Mouse (Mus musculus) kidney, postnatal 25 days (tissue): ENCODE measurements around the gene Art2b.
"Not testable (repeated sequence)": the region's sequence is repeated elsewhere in the genome, so short reads cannot be mapped to it uniquely, and the experiment has no call there.

Experiments used
- DNase-seq, 2 experiments: peaks; one replicate each; pipeline ENCODE4 v3.0.0; 2021; ENCODE audit warnings: mixed read lengths in 2 of 2

Gene Art2b

DNA sequence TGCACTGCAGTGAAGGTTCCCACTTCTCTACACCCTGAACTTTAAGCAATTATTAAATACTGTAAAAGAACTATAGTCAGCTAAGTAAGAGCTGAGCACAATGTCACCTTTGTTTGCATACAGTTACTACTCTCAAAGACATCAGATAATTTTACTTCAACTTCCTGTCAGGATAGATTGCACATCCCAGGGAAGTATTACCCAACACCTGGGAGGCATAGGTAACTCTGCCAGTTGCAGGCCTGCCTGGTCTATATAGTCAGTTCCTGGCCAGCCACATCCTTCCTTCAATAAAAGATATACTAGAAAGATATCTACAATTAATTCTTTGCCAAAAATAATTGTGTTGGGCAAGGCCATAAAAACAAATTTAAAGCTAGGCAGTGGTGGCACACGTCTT, 28.0 kb downstream of the Art2b start:
- DNase-seq: no peak

DNA sequence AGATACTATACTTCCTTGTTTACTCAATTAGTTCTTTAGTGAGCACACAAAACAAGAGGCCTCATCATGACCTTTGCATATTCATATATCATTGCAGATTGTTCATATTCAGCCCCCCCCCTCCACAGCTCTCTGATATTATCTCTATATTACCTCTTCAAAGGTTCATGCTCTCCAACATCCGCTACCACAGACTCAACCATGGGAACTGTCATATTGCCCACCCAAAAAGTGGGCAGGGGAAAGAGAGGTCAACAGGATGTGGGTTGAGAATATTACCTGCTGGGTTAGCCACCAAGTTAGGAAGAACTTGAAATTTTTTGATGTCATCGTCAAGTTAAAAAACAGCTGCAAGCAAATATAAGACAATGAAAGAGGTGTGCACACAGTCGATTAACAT, 29.9 kb downstream of the Art2b start:
- not testable (repeated sequence) for DNase-seq

DNA sequence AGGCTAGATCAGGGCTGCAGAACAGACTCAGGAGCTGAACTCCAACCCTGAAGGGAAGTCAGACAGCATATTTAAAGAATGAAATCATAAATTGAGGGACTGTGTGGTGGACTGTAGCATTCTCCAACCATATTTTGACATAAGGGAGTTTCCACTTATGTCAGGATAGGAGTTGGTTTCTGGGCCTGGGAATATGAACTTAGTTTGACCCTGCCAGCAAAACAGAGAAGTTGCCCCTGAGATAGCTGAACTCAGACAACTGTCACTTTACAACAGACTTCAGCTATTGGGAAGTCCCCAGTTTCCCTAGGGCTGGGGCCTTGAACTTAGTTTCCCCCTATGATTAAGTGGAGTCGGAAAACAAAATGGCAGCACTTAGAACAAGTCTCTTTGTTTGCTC, 33.9 kb downstream of the Art2b start:
- no peak for DNase-seq

DNA sequence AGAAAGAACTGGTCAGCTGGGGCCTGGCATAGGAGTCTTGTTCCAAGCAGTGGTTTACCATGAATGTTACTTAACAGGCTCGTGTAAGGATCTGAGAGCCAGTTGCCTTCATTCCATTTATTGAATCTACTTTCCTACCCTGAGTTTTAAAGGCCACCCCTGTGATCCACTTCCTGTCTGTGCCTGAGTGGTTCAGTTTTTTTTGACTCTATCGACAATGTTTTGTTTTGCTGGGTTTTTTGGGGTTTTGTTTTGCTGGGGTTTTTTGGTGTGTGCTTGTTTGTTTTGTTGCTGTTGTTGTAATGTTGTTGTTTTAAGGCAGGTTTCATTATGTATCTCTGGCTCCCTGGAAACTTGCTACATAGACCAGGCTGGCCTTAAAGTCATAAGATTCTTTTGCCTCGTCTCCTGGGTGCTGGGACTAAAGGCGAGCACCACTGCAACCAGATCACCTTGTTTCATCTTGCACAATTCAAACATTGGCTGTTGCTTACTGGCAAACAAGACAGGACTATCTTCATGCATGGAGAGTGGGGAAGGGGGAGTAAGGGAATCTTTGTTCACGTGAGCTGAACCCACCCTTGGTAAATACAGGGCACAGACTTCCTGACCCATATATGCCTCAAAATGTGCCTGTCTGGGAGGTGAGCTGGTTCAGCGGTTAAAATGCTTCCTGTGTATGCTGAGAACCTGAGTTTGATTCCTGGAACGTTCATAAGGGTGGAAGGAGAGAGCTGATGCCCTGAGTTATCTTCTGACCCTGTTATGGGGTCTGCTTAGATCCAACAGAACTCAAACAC, 34.5 kb downstream of the Art2b start:
- no peak for DNase-seq

DNA sequence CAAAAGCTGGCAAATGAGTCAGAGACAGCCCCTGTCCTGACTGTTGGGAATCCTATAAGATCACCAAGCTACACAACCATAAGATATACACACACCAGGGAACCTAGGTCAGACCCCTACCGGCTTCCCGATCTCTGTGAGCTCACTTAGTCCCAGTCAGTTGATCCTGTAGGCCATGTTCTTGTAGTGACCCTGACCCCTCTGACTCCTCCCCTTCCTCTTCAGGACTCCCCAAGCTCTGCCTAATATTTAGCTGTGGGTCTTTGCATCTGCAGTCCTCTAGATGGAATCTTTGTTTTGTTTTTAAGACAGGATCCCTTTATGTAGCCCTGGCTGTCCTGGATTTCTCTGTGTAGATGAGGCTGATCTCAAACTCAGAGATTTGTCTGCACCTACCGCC, 36.1 kb downstream of the Art2b start:
- no peak for DNase-seq

DNA sequence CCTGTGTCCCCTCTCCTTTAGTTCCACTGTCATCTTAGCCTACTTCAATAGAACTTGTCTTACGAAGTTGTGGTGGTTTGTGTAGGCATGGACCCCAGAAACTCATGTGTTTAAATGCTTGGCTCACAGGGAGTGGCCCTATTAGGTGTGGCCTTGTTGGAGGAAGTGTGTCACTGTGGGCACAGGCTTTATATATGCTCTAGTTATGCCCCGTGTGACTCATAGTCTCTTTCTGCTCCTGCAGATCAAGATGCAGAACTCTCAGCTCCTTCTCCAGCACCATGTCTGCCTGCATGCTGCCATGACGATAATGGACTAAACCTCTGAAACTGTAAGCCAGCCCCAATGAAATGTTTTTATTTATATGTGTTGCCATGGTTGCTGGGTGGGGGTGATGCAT, 37.7 kb downstream of the Art2b start:
- no peak for DNase-seq

DNA sequence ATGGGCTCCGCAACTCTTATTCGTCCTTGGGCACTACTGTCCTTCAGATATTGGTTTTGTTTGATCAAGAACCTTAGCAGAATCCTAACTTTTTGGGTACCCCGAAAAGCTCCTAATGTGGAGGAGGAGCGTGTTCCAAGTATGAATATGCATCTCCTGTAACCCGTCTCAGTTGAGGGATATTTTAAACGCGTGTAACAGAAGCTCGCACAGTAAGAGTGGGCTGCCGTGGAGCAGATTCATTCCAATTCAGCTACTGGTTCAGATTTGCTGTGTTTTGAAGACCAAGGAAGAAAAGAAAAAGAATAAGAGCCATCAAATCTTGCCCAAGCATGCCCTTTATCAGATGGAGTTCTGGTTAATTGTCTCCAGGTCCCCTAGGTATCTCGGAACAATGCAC, 43.7 kb downstream of the Art2b start:
- DNase-seq: no peak

DNA sequence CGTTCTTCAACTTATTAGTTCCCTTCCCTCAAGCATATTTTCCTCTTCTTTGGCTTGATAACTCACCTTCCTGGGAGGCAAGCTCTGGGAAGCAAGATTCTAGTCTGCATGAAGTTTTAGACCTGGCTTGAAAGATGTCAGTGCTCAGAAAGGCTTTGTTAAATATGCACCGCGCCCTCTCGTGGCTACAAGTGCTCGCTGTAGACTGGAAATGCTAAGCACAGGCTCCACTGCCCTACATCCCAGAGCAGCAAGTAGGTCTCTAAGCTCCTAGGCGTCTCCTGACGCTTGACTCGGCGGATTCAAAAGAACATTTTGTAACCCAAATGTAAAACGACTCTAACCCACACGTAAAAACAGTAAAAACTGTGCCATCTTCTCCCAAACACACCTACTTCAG, 44.3 kb downstream of the Art2b start:
- peak; percentile 82 to 87 for DNase-seq

DNA sequence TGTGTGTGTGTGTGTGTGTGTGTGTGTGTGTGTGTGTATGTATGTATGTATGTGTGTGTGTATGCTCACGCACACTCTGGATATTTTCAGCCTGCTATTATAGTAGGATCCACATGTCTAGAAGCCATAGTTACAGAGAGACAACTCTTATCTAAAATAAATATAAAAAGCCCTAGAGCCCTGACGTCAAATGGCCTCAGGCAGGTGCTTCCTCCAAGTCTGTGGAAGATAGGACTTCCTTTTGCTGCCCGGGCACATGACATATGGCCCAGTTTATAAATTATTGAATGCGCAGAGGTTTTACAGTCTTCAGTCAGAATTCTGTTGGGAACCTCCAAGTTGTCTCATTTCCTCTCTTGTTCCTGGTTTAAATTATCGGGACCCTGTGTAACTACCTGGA, 44.7 kb downstream of the Art2b start:
- no peak for DNase-seq

DNA sequence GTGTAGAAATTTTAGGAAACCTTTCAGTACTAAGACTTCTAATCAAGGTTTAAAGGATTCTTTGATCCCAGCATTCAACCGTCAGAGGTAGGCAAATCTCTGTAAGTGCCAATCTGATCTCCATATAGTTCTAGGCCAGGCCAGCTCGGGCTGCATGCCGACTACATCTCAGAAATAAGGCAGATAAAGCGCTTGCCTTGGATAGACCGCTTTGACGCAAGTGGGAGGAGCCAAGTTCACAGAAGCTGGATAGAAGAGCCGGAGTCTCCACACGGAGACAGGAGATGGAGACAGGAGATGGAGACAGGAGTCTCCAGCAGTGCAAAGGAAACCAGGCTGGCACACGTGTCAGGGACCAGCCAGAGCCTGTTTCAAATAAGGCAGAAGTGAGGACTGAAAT, 45.6 kb downstream of the Art2b start:
- no peak for DNase-seq

DNA sequence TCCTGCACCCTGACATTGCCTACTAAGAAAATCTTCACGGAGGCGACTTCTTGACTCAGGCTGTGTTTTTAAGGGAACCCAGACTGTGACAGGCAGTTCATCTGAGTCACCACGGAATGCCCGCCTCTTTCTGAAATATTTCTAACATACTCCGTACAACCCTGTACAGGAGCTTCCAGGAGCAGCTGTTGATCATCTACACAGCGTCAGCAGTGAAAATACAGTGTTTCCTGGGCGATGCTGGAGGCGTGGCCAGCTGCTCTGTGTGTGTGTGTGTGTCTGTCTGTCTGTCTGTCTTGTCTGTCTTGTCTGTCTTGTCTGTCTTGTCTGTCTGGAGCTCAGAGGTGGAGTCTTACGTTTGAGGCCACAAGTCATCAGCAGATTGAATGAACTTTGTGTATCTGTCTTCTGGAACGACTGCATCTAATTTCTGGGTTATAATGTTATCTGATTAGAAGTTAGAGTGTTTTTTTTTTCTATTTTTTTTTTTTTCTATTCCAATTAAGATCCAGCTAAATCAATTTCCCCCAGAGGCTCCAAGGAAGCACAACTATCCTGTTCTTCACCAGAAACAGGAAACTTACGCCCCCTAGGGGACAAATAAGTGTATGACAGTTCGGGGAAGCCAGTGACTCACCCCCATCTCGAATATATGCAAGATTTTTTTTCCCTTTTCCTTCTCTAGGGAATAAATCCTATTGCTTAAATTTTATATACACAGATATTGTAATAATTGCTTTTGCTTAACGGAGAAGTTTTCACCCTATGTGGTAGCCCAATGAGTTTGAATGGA, 47.1 kb downstream of the Art2b start:
- DNase-seq: peak in 1 of 2 experiments; percentile 35

DNA sequence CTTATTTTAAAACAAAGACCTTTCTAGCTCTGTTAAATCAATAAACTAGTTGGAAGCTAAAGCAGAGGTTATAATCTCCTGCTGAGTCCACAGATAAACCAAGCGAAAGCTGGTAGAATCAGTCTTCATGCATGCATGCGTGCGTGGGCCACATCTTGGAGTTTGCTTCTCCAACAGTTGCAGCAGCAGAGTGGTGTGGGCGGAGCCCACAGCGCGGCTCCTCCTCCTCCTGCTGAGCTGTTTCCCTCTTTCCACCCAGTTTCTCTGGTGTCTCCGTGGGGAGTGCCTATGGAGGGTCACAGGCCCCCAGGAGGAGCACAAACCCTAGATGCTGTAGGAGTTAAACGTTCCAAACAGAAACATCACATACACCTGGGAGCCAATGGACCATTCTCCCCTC, 47.9 kb downstream of the Art2b start:
- DNase-seq: no peak

DNA sequence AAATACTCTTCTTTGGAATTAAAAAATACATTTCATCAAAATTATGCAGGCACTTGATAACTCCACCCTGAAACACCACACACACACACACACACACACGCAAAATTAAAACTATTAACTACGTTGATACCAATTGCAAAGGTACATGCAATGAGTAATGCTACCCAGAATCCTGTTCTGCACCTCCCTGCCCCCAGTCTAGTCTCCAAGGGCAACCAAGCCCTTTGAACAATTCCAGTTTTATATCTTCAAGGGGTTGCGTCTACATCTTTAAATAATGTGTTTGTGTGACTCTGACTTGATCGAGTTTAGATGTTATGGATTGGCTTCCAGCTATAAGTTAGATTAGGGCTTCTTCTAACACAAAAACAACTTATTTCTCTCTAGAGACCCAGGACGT, 49.9 kb downstream of the Art2b start:
- no peak for DNase-seq

DNA sequence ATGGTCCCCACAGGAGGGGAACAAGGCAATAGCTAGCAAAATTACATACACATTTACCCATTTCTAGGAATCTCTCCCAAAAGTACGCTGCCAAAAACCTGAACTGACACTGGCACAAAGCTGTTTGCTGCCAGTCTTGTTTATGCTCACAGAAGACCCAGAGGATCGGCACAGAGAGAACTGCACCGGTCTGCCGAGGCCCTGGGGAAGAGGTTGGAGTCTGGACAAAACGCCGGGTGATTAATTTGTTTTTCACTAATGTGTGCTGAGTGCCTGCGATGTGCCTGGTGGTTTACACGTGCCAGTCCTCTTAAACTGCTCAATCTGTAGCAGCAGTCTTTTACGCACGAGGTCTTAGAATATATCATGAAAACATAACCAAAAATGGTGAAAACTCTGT, 50.3 kb downstream of the Art2b start:
- DNase-seq: no peak

DNA sequence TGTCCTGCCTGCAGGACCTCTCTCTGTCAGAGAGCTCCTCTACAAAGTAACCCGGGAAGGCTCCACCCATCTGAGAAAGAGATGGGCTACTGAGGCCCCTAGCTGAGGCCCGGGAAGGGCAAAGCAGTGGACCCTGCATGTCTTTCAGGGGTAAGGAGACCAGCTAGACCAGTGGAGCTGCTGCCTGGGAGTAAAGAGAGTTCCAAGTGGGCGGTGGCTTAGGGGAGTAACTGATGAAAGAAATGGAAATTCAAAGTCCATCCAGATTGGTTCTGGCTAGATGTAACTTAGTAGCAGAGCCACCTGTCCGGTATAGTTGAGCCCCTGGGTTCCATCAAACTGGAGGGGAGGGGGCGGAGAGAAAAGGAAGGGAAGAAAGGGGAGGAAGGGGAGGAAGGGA, 51.0 kb downstream of the Art2b start:
- no peak for DNase-seq
